Mouse (Mus musculus) CH12.LX (cell line): ENCODE measurements at regions not wholly inside any gene's neighbourhood (a gene's known extent, or its start where the extent isn't known, plus 50 kb on each side); places are given as distances from the start of the nearest gene placed in this dataset.

Experiments
- DNase-seq: peaks from one replicate; pipeline ENCODE4 v3.0.0-alpha.2; 2013; ENCODE audit errors: extremely low read depth
- H3K27ac ChIP-seq: 2 replicates; pipeline ENCODE4 v1.5.1; 2012; ENCODE audit warnings: low read depth, mild to moderate bottlenecking, control low read depth, moderate library complexity; ENCODE audit not compliant: insufficient read depth
- H3K27me3 ChIP-seq: replicated peaks from 2 replicates; pipeline ENCODE3; 2012; ENCODE audit warnings: inconsistent platforms
- H3K36me3 ChIP-seq, 2 experiments: replicated peaks in 1 of 2; 2 replicates each; pipeline versions ENCODE3 to v1.6.1; 2012; ENCODE audit warnings: inconsistent platforms in 1 of 2, low read length in 1 of 2, mild to moderate bottlenecking in 1 of 2, mixed read lengths in 1 of 2, moderate library complexity in 1 of 2; ENCODE audit not compliant: control insufficient read depth in 1 of 2, insufficient read depth in 1 of 2
- H3K4me1 ChIP-seq, 2 experiments: 2 replicates each; pipeline ENCODE4 v1.6.1; 2012; ENCODE audit warnings: inconsistent platforms in 1 of 2, moderate library complexity in 1 of 2; ENCODE audit not compliant: insufficient read depth in 2 of 2, control insufficient read depth in 1 of 2
- H3K4me2 ChIP-seq: 2 replicates; pipeline ENCODE4 v1.6.1; 2012; ENCODE audit warnings: low read depth, mild to moderate bottlenecking, control low read depth; ENCODE audit not compliant: poor library complexity, insufficient read depth, severe bottlenecking
- H3K4me3 ChIP-seq, 3 experiments: fragments of 150-350 bp in 1 of 3; sonication (generic) in 1 of 3; replicated peaks in 1 of 3; 2 replicates each; pipeline versions ENCODE3 to v1.5.1; 2011 to 2012; ENCODE audit warnings: low read depth in 2 of 3, low read length in 2 of 3, mild to moderate bottlenecking in 2 of 3, moderate library complexity in 2 of 3, control low read depth in 1 of 3, improper control_type of control experiment in 1 of 3, inconsistent platforms in 1 of 3, mixed read lengths in 1 of 3; ENCODE audit not compliant: poor library complexity in 1 of 3
- H3K79me2 ChIP-seq: replicated peaks from 2 replicates; pipeline ENCODE4 v1.6.1; 2012; ENCODE audit warnings: mild to moderate bottlenecking, moderate library complexity; ENCODE audit not compliant: control insufficient read depth, poor library complexity, insufficient read depth, severe bottlenecking; ENCODE audit errors: extremely low read depth
- H3K9ac ChIP-seq: 2 replicates; pipeline ENCODE4 v1.6.1; 2012; ENCODE audit warnings: low read depth, mild to moderate bottlenecking, control low read depth, moderate library complexity; ENCODE audit not compliant: insufficient read depth
- H3K9me3 ChIP-seq: replicated peaks from 2 replicates; pipeline ENCODE3; 2012; ENCODE audit warnings: low read length, inconsistent platforms, mixed read lengths
- CHD2 ChIP-seq: IDR thresholded peaks from 2 replicates; pipeline ENCODE4 v1.6.1; 2011; ENCODE audit warnings: low read length, improper control_type of control experiment
- CTCF ChIP-seq, 2 experiments: IDR thresholded peaks in 1 of 2; conservative IDR thresholded peaks in 1 of 2; 2 replicates each; pipeline ENCODE4 v1.5.1; 2011 to 2012; ENCODE audit warnings: low read depth in 2 of 2, low read length in 2 of 2, improper control_type of control experiment in 1 of 2, inconsistent platforms in 1 of 2, mild to moderate bottlenecking in 1 of 2, moderate library complexity in 1 of 2
- E2F4 ChIP-seq: IDR thresholded peaks from 2 replicates; pipeline ENCODE4 v1.6.1; 2011; ENCODE audit warnings: low read depth, low read length, improper control_type of control experiment; ENCODE audit not compliant: insufficient replicate concordance
- GABPA ChIP-seq: IDR thresholded peaks from 2 replicates; pipeline ENCODE4 v1.6.1; 2012; ENCODE audit warnings: low read depth, low read length, improper control_type of control experiment, inconsistent platforms; ENCODE audit not compliant: insufficient replicate concordance
- HCFC1 ChIP-seq: IDR thresholded peaks from 2 replicates; pipeline ENCODE4 v1.6.1; 2012; ENCODE audit warnings: low read depth, mild to moderate bottlenecking, inconsistent platforms, low read length, improper control_type of control experiment
- IRF4 ChIP-seq: IDR thresholded peaks from 2 replicates; pipeline ENCODE4 v1.6.1; 2014; ENCODE audit warnings: low read depth, mild to moderate bottlenecking, inconsistent platforms, low read length, improper control_type of control experiment
- KAT2A ChIP-seq: IDR thresholded peaks from 2 replicates; pipeline ENCODE4 v1.6.1; 2012; ENCODE audit warnings: low read length, improper control_type of control experiment, inconsistent platforms; ENCODE audit not compliant: insufficient replicate concordance
- MAFK ChIP-seq: IDR thresholded peaks from 2 replicates; pipeline ENCODE4 v1.6.1; 2011; ENCODE audit warnings: low read length, improper control_type of control experiment; ENCODE audit not compliant: insufficient replicate concordance
- MAZ ChIP-seq: IDR thresholded peaks from 2 replicates; pipeline ENCODE4 v1.6.1; 2012; ENCODE audit warnings: low read depth, mild to moderate bottlenecking, inconsistent platforms, low read length, improper control_type of control experiment, moderate library complexity
- MEF2A ChIP-seq: IDR thresholded peaks from 2 replicates; pipeline ENCODE4 v1.6.1; 2014; ENCODE audit warnings: low read depth, mild to moderate bottlenecking, inconsistent platforms, low read length, improper control_type of control experiment, borderline replicate concordance
- MXI1 ChIP-seq: IDR thresholded peaks from 2 replicates; pipeline ENCODE4 v1.6.1; 2011; ENCODE audit warnings: mild to moderate bottlenecking, low read depth, low read length, improper control_type of control experiment
- NELFE ChIP-seq: IDR thresholded peaks from 2 replicates; pipeline ENCODE4 v1.6.1; 2011; ENCODE audit warnings: low read depth, low read length, improper control_type of control experiment
- NRF1 ChIP-seq: IDR thresholded peaks from 2 replicates; pipeline ENCODE4 v1.6.1; 2014; ENCODE audit warnings: low read depth, mild to moderate bottlenecking, inconsistent platforms, low read length, improper control_type of control experiment, moderate library complexity
- PAX5 ChIP-seq: IDR thresholded peaks from 2 replicates; pipeline ENCODE4 v1.6.1; 2012; ENCODE audit warnings: low read length, inconsistent platforms, mixed read lengths
- POLR2AphosphoS2 ChIP-seq: IDR thresholded peaks from 2 replicates; pipeline ENCODE4 v1.6.1; 2011; ENCODE audit warnings: low read depth, low read length, improper control_type of control experiment
- RAD21 ChIP-seq: IDR thresholded peaks from 2 replicates; pipeline ENCODE4 v1.6.1; 2011; ENCODE audit warnings: low read depth, mild to moderate bottlenecking, low read length, improper control_type of control experiment, moderate library complexity
- RCOR1 ChIP-seq: conservative IDR thresholded peaks from 2 replicates; pipeline ENCODE4 v1.6.1; 2012; ENCODE audit warnings: low read depth, mild to moderate bottlenecking, inconsistent platforms, low read length, improper control_type of control experiment
- SIN3A ChIP-seq: IDR thresholded peaks from 2 replicates; pipeline ENCODE4 v1.6.1; 2012; ENCODE audit warnings: low read length, improper control_type of control experiment, inconsistent platforms
- TCF12 ChIP-seq: IDR thresholded peaks from 2 replicates; pipeline ENCODE4 v1.6.1; 2014; ENCODE audit warnings: low read depth, mild to moderate bottlenecking, inconsistent platforms, low read length, improper control_type of control experiment
- UBTF ChIP-seq: IDR thresholded peaks from 2 replicates; pipeline ENCODE4 v1.6.1; 2012; ENCODE audit warnings: low read depth, mild to moderate bottlenecking, inconsistent platforms, low read length, improper control_type of control experiment, moderate library complexity
- ZMIZ1 ChIP-seq: IDR thresholded peaks from 2 replicates; pipeline ENCODE4 v1.6.1; 2012; ENCODE audit warnings: low read depth, mild to moderate bottlenecking, inconsistent platforms, low read length, improper control_type of control experiment
- dilution Hi-C: fragments of 300-500 bp; cut with MboI; formaldehyde crosslinking; loops from 2 replicates; pipeline ENCODE4 v1.14.3; 2020; ENCODE audit warnings: low sequenced_read_pairs; ENCODE audit not compliant: extremely low pct_unique_long_range_greater_than_20kb, extremely low pct_ligation_motif_present
- in situ Hi-C: fragments of 300-500 bp; cut with MboI; formaldehyde crosslinking; loops from 3 replicates; pipeline ENCODE4 v1.14.3; 2019; ENCODE audit warnings: low sequenced_read_pairs, low pct_ligation_motif_present, low pct_unique_long_range_greater_than_20kb, mixed read lengths

GRCm38 (mm10) chr15:7601540-7601939 is 203.3 kb upstream of the Egflam start:
- Histone ChIP-seq H3K4me1 (no peaks in the 10 kb centered on the region), H3K27ac (no peak overlapping the region), H3K36me3 (no peaks in the 10 kb centered on the region), H3K4me3 (no peak overlapping the region), H3K79me2 (no peaks in the 10 kb centered on the region), H3K9me3 (no peaks in the 10 kb centered on the region), H3K27me3 (no peaks in the 10 kb centered on the region), H3K4me2 (no peak overlapping the region), H3K9ac (no peak overlapping the region)
- no peak for DNase-seq
- in situ Hi-C loops = no loop called here
- no peak for TF ChIP-seq UBTF
- dilution Hi-C loops = no loop called here

- TF ChIP-seq MAZ (no peak), HCFC1 (no peak), SIN3A (no peak), RAD21 (no peak), CHD2 (no peak), MXI1 (no peak), POLR2AphosphoS2 (no peak), PAX5 (no peak), IRF4 (no peak), E2F4 (no peak), KAT2A (no peak), CTCF (conservative IDR thresholded peaks at IDR 0.05 in 1 of 2, IDR thresholded peaks at IDR 0.05 in 1 of 2; ENCODE audit: low read depth in 2 of 2, low read length in 2 of 2) (no peak), NELFE (no peak)
- DNase-seq = no peak
- Histone ChIP-seq H3K27ac (no peak overlapping the region), H3K9me3 (no peaks in the 10 kb centered on the region), H3K79me2 (no peaks in the 10 kb centered on the region), H3K36me3 (no peaks in the 10 kb centered on the region), H3K9ac (no peak overlapping the region), H3K4me2 (no peak overlapping the region), H3K4me3 (no peak overlapping the region), H3K4me1 (no peaks in the 10 kb centered on the region), H3K27me3 (no peaks in the 10 kb centered on the region)
- in situ Hi-C loops = no loop called here
- dilution Hi-C loops = no loop called here
Observed at GRCm38 (mm10) chr15:7604847-7605246, 205.8 kb upstream of the Gdnf start.

- Histone ChIP-seq H3K9me3 (no peaks in the 10 kb centered on the region), H3K4me1 (no peaks in the 10 kb centered on the region), H3K9ac (no peak overlapping the region), H3K27ac (no peak overlapping the region), H3K27me3 (no peaks in the 10 kb centered on the region), H3K79me2 (no peaks in the 10 kb centered on the region), H3K4me3 (no peak overlapping the region), H3K4me2 (no peak overlapping the region), H3K36me3 (no peaks in the 10 kb centered on the region)
- in situ Hi-C loops = no loop called here
- DNase-seq = no peak
- TF ChIP-seq UBTF = no peak
- no peak for TF ChIP-seq RCOR1
- TF ChIP-seq TCF12 = no peak
- TF ChIP-seq GABPA = no peak
- TF ChIP-seq ZMIZ1 = no peak
- TF ChIP-seq NRF1 = no peak
- TF ChIP-seq MAFK = no peak
- no peak for TF ChIP-seq MEF2A
- TF ChIP-seq MAZ = no peak
- dilution Hi-C loops = no loop called here
Observed at GRCm38 (mm10) chr15:7617954-7618353, 192.7 kb upstream of the Gdnf start.
